Mouse (Mus musculus) brain, adult 10 weeks (tissue): ENCODE results near the gene Nid1. TPM values are rescaled to one million over a fixed set of nuclear protein-coding genes. Genes with fewer than 3 reads are reported as not detected.

Source experiments
- polyA plus RNA-seq: library from polyadenylated mRNA; stranded (reverse); fragments of 350-450 nt; fragmentation: Illumina TruSeq; extraction: RNeasy Lipid Tissue Mini Kit (QIAGEN cat#74804); gene quantifications from one replicate; pipeline ENCODE4 v1.2.3, GENCODE M21; 2015; ENCODE audit warnings: low read depth, low replicate concordance

Gene Nid1
- 3.7 TPM for polyA plus RNA-seq

GRCm38 (mm10) chr13:13437460-13438015, at the start of gene Nid1:
Gene Nid1, plus strand, starts transcription at chr13:13437551.

DNA sequence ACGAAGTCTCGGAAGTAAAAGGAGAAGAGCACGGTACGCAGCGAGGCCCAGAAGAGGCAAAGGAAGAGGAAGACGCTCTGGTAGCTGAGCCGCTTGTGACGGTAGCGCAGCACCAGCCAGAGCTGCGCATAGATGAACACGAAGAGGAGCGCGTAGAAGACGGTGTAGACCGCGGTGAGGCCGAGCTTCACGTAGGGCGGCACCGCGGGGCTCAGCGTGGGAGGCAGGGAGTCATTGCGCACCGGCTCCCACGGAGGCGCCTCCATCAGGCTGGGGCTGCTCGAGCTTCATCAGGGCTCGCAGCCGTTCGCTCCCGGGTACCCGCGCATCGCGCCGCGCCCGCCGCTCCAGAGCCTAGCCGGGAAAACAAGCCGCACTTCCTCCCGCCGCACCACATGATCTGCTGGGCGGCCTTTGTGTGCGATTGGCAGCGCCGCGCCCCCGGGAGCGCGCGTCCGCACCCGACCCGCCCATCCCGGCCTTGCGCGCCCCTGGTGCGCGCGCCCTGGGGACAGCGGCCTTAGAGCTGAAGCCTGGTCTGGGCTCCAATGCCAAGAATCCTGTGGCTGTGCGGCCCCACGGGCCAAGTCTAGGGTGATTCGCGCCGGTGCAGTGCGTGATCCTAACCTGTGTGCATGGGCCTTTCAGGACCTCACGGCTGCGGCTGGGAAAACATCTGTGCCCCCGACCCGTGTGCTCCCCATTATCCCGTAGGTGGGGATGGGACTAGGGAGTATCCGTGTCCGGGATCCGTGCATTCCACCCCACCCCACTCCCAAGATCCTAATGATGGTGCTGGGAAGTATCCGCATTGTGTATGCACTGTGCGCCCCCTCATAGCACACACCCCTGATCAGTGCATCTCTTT, 43.9 kb upstream of the Nid1 start, which contains the start of gene Gpr137b:
Gene Gpr137b, minus strand, starts transcription at position 787 of the 868 bp plus-strand sequence.

Other genes starting within 250 kb of the Nid1 start
- 10.2 TPM for gene Gpr137b, start 43.5 kb upstream of the Nid1 start, polyA plus RNA-seq
- gene Lyst, start 152.8 kb downstream of the Nid1 start, polyA plus RNA-seq = 13.2 TPM